Mouse (Mus musculus) spleen, adult 18-20 months (tissue): Measurements from ENCODE around the gene Senp1.

Experiments used
- DNase-seq, 2 experiments: peaks; one replicate each; pipeline ENCODE4 v3.0.0; 2022; ENCODE audit warnings: mixed read lengths in 2 of 2

The Senp1 gene

DNA sequence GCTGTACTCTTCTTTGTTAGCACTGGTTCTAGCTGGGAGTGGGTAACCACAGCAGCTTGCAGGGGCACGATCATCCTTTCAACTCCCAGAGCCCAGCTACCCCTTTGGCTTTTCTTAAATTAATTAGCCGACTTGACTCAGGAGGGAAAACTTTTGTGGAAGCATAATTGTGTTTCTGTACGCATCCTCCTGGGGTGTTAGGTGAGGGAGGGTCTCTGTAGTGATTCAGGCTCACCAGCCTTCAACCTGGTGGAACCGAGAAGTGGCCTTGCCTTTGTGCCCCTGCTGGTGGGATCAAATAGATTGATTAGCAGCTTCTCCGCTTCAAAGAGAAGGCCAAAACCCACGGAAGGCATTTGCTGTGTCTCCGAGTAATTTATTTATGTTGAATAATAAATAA lies 93.6 kb downstream of the Senp1 start:
- DNase-seq = no peak

DNA sequence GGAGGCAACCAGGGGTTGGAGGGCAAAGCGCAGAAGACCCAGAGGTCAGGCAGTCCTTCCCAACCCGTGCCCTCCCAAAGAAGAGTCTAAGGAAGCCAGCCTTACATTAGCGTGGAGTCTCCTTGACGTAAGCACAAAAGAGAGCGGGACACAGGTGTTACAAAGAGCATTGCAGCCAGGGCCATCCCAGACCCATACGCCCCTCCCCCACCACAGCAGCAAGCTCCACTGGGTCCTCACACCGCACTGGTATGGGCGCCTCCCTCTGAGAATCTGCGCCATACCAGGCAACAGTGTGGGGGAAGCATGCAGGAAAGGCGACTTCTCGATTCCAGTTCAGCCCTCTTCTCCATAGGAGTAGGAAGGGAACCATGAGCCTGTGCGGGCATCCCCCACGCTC lies 94.0 kb downstream of the Senp1 start:
- DNase-seq = no peak

DNA sequence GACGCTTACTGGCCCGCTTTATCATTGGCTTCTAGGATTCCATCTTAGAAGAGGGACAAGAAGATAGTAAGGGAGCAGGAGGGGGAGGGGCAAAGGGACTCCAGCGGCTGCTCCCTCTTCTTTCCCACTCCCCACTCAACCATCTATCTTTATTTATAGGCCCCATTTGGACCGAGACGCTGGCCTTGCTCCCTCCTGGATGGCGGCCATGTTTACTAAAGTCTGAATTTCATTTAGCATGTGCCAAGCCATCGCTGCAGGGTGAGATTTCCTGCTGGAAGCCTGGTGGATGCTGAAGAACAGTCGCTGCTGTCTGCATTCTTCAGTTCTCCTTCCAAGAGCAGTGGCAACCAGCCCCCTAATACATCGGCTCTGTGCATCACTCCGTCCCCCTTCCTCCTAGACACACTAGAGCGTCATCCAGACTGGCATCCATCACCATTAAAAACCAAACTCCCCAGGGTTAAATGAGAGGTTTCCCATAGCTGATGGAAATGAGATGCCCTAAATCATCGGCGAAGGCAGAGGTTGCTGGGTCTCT lies 96.8 kb downstream of the Senp1 start:
- no peak for DNase-seq

DNA sequence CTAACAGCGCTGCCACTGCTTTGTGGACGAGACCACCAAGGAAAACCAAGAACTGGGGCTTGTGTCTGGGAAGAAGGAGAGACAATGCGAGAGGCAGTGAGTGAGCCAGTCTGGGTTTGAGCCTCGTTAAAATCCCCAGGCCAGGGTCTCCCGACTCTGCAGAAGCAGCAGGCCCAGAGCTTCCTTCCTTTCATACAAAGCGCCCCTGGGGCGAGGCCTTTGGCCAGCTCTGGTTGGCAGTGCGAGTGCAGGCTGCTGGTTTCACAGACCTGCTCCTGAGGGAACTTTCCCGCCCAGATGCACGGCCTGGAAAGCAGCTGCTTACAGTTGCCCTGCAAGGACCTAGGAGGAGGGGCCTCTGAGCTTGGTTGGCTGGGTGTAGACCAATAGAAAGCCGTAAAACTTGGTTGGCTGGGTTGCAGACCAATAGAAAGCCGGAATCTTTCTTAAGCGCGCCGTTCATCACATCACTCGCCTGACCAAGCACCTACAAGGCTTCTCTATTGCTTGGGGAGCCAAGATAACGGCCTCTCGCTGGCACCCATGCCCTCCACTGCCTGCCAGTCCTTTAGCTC lies 100.7 kb downstream of the Senp1 start:
- peak; percentile 21 to 45 for DNase-seq

DNA sequence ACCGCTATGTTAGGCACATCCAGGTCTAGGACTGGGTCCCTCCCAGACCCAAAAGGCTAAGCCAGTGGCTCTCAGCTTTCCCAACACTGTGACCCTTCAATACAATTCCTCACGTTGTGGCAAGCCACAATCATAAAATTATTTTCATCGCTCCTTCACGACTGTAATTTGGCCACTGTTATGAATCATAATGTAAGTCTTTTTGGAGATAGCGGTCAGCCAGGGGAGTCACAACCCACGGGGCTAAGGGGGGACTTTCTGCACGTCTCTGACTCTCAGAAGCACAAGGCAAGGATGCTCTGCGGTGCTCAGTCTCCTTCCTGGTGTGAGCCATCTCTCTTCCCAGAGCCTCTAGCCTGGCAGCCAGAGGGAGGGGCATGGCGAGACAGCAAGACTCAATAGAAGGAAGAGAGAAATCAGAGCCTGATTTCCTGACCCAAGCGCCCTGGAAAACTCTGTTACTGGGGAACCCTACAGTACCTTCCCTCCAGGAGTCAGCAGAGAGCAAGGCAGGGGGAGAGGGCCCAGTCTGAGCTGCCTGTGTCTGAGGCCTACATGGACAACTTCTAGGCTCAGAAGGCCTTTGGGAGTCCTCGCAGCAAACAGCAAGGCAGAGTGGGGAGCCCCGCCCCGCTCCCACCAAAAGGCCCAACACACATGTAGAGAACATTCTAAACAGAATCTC lies 101.4 kb downstream of the Senp1 start:
- DNase-seq = no peak

DNA sequence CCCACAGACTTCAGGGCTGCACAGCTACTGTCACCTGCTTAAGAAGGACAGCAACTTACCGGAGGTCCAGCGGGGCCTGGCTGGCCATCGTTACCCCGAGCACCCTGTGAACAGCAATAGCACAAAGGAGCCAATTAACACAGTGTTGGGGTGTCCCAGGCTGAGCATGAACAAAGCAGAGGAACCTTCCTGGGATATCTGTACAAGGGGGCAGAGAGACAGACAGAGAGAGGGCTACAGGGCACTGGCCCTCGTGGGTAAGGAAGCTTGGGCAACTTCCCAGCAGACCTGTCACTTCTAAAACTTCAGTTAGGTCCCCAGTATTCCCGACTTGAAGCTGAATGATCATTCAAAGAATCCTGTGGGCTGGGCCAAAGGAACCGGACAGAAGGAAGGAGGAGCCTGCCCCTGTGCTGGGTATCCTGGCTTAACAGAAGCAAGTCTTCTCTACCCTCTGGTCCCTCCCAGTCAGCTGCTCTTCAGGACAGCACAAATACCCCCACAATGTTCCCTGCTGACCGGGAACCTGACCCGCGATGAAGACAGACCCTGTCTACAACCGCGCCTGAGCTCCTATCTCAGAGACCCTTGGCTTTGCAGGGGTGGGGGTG lies 102.2 kb downstream of the Senp1 start:
- no peak for DNase-seq

DNA sequence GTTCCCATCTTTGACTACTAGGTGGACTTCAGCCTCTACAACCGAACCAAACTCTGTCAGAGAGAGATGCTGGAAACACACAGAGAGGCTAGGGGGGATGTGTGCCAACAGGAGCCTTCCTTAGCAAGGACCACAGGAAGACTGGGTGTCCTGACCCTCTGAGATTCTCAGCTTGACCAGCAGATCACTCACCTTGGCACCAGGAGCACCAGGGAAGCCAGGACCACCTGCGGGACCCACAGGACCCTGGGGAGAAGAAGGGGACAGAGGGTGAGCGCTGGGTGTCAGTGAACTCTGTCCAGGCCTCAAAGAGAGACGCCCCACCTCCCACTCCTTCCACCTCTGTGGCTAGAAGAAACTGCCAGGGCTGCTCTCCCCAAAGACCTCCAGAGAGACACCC lies 102.8 kb downstream of the Senp1 start:
- DNase-seq = no peak

DNA sequence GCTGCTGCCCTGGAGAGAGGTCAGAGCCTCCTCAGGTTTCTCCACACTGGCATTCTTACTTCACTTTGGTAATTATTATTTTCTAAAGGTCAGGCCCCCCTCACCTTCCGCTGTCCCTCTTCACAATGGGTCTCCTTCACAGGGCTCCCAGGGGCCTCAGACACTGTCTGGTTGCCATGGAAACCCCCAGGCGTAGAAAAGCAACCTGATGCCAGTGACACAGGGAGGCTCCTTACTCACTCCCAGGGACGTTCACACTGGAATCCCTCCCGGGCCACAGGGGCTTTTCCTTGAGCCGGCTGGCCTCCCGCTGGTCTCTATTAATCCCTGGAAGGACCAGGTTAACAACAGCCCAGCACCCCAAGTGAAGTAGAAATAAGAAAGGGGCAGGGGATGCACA lies 103.4 kb downstream of the Senp1 start:
- no peak for DNase-seq

DNA sequence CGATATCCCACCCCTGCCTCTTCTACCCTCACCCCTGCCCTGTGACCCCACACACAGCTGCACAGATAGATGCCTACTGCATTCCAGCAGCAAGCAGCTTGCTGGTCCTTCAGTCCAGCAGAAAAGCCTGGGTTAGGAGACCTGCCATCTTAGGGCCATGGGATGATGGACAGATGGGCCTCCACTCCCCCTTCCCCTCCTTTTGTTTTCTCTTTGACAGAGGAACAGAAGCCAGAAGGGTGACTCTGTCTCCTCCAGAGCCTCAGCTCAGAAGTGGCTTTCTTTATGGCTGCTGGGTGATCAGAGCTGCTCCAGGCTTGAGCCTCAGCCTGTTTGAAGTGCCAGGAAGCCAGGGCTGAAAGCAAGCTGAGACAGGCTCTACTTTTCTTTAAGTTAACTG lies 104.0 kb downstream of the Senp1 start:
- no peak for DNase-seq
